ENCODE assay signal across 18 mouse cellular contexts in the genomic region with DNA sequence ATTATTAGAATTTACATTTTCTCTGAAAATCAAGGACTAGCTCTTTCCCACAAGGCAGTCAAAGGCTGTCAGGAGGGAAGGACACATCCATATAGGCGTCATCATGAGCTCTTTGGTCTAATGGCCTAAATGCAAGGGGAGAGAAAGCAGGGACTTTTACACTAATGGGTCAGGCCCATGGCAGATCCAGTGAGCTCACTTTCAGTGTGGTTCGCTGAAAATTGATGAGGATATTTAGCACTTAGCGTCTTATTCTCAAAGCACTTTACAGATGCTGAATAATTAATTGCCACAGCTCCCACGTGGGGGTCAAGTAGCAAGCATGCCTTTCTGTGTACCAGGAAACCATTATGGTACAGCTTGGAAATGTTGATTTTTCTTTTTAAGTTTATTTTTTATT. TPM values are rescaled to one million over a fixed set of nuclear protein-coding genes. Genes with fewer than 3 reads are reported as not detected.
"Had no signal": no experiment of that assay in that cellular context is flagged by ENCODE, and none has a peak within 500 bp of the region (broad histone marks: within the 10 kb centered on the region; RNA-seq: fewer than 3 reads in every experiment).

No protein-coding gene starts in this region.

- H3K27me3 ChIP-seq: limb, embryonic 12.5 days; limb, embryonic 15.5 days; midbrain, embryonic 12.5 days; midbrain, embryonic 15.5 days had no signal

- DNase-seq: kidney, adult 18-20 months; kidney, adult 9 months; kidney, postnatal 14 days; kidney, postnatal 4 days; left cerebral cortex, postnatal 4 days; liver, postnatal 0 days; lung, embryonic 14.5 days; thymus, postnatal 25 days had no signal

- H3K27ac ChIP-seq: limb, embryonic 12.5 days; limb, embryonic 15.5 days; liver, embryonic 14.5 days; macrophage; midbrain, embryonic 12.5 days; midbrain, embryonic 15.5 days; stomach, postnatal 0 days had no signal

- H3K9me3 ChIP-seq: limb, embryonic 15.5 days; midbrain, embryonic 12.5 days; midbrain, embryonic 15.5 days had no signal

- ATAC-seq: liver, postnatal 0 days; lung, postnatal 0 days; midbrain, embryonic 15.5 days had no signal

- H3K4me2 ChIP-seq: limb, embryonic 12.5 days; limb, embryonic 15.5 days; liver, embryonic 11.5 days; lung, embryonic 14.5 days; midbrain, embryonic 12.5 days; midbrain, embryonic 15.5 days had no signal

- H3K9ac ChIP-seq: limb, embryonic 12.5 days; limb, embryonic 15.5 days; liver, embryonic 14.5 days; liver, postnatal 0 days; lung, embryonic 14.5 days; midbrain, embryonic 12.5 days; midbrain, embryonic 15.5 days had no signal

- H3K36me3 ChIP-seq: limb, embryonic 12.5 days; limb, embryonic 15.5 days; midbrain, embryonic 12.5 days; midbrain, embryonic 15.5 days had no signal

- H3K4me3 ChIP-seq: limb, embryonic 12.5 days; limb, embryonic 15.5 days; midbrain, embryonic 12.5 days; midbrain, embryonic 15.5 days had no signal

- H3K4me1 ChIP-seq: limb, embryonic 12.5 days; limb, embryonic 15.5 days; midbrain, embryonic 12.5 days; midbrain, embryonic 15.5 days had no signal

RNA-seq across cellular contexts. Expression of gene Slc4a4, which starts 16.5 kb away (rescaled TPM):
- total RNA-seq: megakaryocyte, adult 5-6 weeks had no signal
- polyA plus RNA-seq: macrophage had no signal
